Mouse (Mus musculus): ENCODE results near the gene Tmem95. TPM values are rescaled to one million over a fixed set of nuclear protein-coding genes. Genes with fewer than 3 reads are reported as not detected.

Gene Tmem95
- polyA plus RNA-seq, 1 experiment from 2014 or later = 0.38 TPM

DNA sequence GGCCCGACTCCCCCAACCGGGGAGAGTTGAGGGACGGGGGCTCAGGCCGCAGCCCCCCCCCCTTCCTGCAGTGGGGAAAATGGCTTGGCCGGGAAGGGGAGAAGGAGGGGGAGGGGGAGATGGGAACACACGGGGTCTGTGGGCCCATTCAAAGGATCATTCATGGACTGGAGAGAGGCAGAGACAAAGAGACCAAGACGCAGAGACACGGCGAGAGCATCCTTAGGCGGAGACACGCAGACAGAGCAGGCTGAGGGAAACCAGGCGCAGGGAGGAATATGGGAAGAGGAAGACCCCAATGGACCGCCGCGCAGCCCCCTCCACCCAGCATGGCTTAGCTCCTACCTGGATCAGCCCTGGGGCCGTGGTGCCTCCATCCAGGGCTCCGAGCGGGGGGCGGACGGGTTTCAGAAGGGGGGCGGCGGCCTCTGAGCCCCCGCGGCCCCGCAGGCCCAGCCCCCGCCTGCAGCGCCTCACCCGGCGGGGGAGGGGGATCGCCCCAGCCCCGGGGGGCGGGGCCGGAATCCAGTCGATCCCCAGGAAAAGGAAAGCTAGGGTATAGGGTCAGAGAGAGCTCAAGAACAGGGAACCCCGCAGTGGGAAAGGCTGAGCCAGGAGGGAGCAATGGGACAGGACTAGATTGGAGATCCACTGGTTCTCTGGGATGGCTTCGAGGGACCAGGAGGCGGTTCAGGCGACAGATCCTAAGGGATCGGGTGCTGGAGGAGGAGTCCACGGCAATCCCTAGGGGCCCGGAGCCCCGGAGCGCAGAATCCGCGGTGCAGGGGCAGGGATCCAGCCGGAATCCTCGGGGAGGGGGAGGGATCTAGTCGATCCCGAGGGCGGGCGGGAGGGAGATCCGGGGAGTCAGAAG is 40.9 kb downstream of the Tmem95 start:
- Histone ChIP-seq H3K27me3 (replicated peaks; ENCODE audit: control insufficient read depth, insufficient read depth, low read length) (no peaks in the 10 kb centered on the region), H3K9me3 (ENCODE audit: control insufficient read depth, low read length) (no peaks in the 10 kb centered on the region), H3K4me1 (replicated peaks; ENCODE audit: control insufficient read depth, insufficient read depth, low read length) (peaks cover 32% of the 10 kb centered on the region), H3K4me2 (ENCODE audit: low read length) (peak overlapping the region; percentile 77), H3K36me3 (ENCODE audit: control insufficient read depth, insufficient read depth, low read length) (peaks cover 20% of the 10 kb centered on the region), H3K9ac (ENCODE audit: low read length) (peak overlapping the region; percentile 62), H3K4me3 (ENCODE audit: low read depth, low read length) (peak overlapping the region; percentile 79), H3K27ac (ENCODE audit: low read depth) (peak overlapping the region; percentile 78)
- 2% methylated on average over 51 of the region's 52 CpGs for WGBS
- ATAC-seq (replicated peaks; ENCODE audit: low FRiP score, low TSS enrichment, low read depth) = peak; percentile 0; the same call in 1 of the 2 replicates
- peak; percentile 83 for DNase-seq (ENCODE audit: low spot score)

DNA sequence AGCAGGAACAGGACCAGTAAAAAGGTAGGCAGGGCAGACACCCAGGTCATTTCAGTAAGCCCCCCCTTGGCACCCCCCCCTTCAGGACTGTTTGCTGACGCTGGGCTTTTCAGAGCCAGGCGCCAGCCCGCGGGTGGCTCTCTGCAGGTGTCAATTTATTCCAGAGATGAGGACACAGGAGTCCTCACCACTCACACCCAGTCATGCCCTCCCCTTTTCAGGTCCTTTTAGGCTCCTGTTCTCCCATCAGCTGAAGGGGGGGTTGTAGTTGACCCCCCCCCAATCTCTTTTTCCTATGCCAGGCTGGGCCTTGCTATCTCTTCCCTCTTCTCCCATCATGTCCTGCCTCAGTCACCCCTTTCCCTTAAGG is 41.9 kb downstream of the Tmem95 start:
- peaks cover 32% of the 10 kb centered on the region for H3K4me1 ChIP-seq (replicated peaks; ENCODE audit: control insufficient read depth, insufficient read depth, low read length)
- peaks cover 20% of the 10 kb centered on the region for H3K36me3 ChIP-seq (ENCODE audit: control insufficient read depth, insufficient read depth, low read length)
- peak overlapping the region; percentile 79 for H3K4me3 ChIP-seq (ENCODE audit: low read depth, low read length)
- ATAC-seq (replicated peaks; ENCODE audit: low FRiP score, low TSS enrichment, low read depth) (no peak), DNase-seq (ENCODE audit: low spot score) (no peak)
- 19% methylated on average over 4 of the region's 4 CpGs for WGBS
- H3K27me3 ChIP-seq (replicated peaks; ENCODE audit: control insufficient read depth, insufficient read depth, low read length) = no peaks in the 10 kb centered on the region
- H3K9ac ChIP-seq (ENCODE audit: low read length) = no peak overlapping the region
- peak overlapping the region; percentile 77 for H3K4me2 ChIP-seq (ENCODE audit: low read length)
- H3K9me3 ChIP-seq (ENCODE audit: control insufficient read depth, low read length) = no peaks in the 10 kb centered on the region
- H3K27ac ChIP-seq (ENCODE audit: low read depth) = no peak overlapping the region

DNA sequence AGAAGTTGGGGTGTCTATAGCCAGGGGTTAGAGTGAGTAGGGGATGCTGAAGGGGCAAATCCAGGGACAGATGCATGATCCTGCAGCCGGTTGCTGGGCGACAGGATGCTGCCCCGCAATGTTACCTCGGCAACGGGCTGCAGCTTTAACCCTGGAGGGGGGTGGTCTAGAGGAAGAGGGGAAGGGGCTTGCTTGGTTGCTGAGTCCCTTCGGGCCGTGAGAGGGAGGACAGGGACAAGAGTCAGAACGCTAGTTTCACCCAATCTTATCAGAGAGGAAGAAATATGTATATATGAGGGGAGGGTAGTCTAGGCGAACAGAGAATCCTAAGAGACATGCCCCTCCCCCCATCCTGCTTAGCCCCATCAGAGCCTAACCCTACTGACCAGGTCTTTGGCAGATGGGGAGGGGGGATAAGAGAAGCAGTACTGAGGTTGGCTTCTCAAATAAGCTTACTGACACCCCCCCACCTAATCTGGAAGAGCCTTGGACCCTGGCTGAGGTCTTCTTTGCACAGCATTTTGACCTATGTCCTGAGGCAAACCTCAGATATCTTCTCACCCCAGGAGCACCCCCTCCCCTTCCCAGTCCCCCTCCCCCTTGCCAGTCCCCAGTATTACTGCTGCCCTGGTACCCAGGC is 42.4 kb downstream of the Tmem95 start:
- ATAC-seq (replicated peaks; ENCODE audit: low FRiP score, low TSS enrichment, low read depth) (no peak), DNase-seq (ENCODE audit: low spot score) (no peak)
- Histone ChIP-seq H3K9ac (ENCODE audit: low read length) (no peak overlapping the region), H3K27ac (ENCODE audit: low read depth) (no peak overlapping the region), H3K27me3 (replicated peaks; ENCODE audit: control insufficient read depth, insufficient read depth, low read length) (no peaks in the 10 kb centered on the region), H3K9me3 (ENCODE audit: control insufficient read depth, low read length) (no peaks in the 10 kb centered on the region), H3K36me3 (ENCODE audit: control insufficient read depth, insufficient read depth, low read length) (peaks cover 20% of the 10 kb centered on the region), H3K4me2 (ENCODE audit: low read length) (peak overlapping the region; percentile 77), H3K4me3 (ENCODE audit: low read depth, low read length) (peak overlapping the region; percentile 79), H3K4me1 (replicated peaks; ENCODE audit: control insufficient read depth, insufficient read depth, low read length) (peaks cover 32% of the 10 kb centered on the region)
- 19% methylated on average over 9 of the region's 9 CpGs for WGBS

- Histone ChIP-seq H3K27me3 (replicated peaks; ENCODE audit: control insufficient read depth, insufficient read depth, low read length) (no peaks in the 10 kb centered on the region), H3K4me2 (ENCODE audit: low read length) (peak overlapping the region; percentile 77), H3K36me3 (ENCODE audit: control insufficient read depth, insufficient read depth, low read length) (peaks cover 20% of the 10 kb centered on the region), H3K9me3 (ENCODE audit: control insufficient read depth, low read length) (no peaks in the 10 kb centered on the region), H3K27ac (ENCODE audit: low read depth) (peak overlapping the region; percentile 11; the same call in 1 of the 2 replicates), H3K4me3 (ENCODE audit: low read depth, low read length) (peak overlapping the region; percentile 79), H3K9ac (ENCODE audit: low read length) (peak overlapping the region; percentile 60), H3K4me1 (replicated peaks; ENCODE audit: control insufficient read depth, insufficient read depth, low read length) (peaks cover 28% of the 10 kb centered on the region)
- WGBS = 16% methylated on average over 31 of the region's 48 CpGs
- ATAC-seq (replicated peaks; ENCODE audit: low FRiP score, low TSS enrichment, low read depth) = no peak
- peak; percentile 70 for DNase-seq (ENCODE audit: low spot score)
Measured at GRCm38 (mm10) chr11:69834001-69834549, 43.7 kb downstream of the Tmem95 start.

- no peaks in the 10 kb centered on the region for H3K27me3 ChIP-seq (replicated peaks; ENCODE audit: control insufficient read depth, insufficient read depth, low read length)
- DNase-seq (ENCODE audit: low spot score) (no peak), ATAC-seq (replicated peaks; ENCODE audit: low FRiP score, low TSS enrichment, low read depth) (no peak)
- 0 out of 2 replicates have a peak overlapping the region, but pooled peaks have one; percentile 11 for H3K27ac ChIP-seq (ENCODE audit: low read depth)
- no peaks in the 10 kb centered on the region for H3K9me3 ChIP-seq (ENCODE audit: control insufficient read depth, low read length)
- WGBS = 55% methylated on average over 8 of the region's 8 CpGs
- H3K9ac ChIP-seq (ENCODE audit: low read length) = peak overlapping the region; percentile 60; the same call in 1 of the 2 replicates
- peaks cover 22% of the 10 kb centered on the region for H3K36me3 ChIP-seq (ENCODE audit: control insufficient read depth, insufficient read depth, low read length)
- H3K4me2 ChIP-seq (ENCODE audit: low read length) = peak overlapping the region; percentile 77
- peak overlapping the region; percentile 79 for H3K4me3 ChIP-seq (ENCODE audit: low read depth, low read length)
- H3K4me1 ChIP-seq (replicated peaks; ENCODE audit: control insufficient read depth, insufficient read depth, low read length) = peaks cover 25% of the 10 kb centered on the region
Measured at GRCm38 (mm10) chr11:69833554-69833953, 44.3 kb downstream of the Tmem95 start.

- 65% methylated on average over 5 of the region's 5 CpGs for WGBS
- peaks cover 67% of the 10 kb centered on the region for H3K36me3 ChIP-seq (ENCODE audit: control insufficient read depth, insufficient read depth, low read length)
- no peak for DNase-seq (ENCODE audit: low spot score)
Measured at GRCm38 (mm10) chr11:69828832-69829231, 49.0 kb downstream of the Tmem95 start.

More at GRCm38 (mm10) chr11:69828832-69829231, 49.0 kb downstream of the Tmem95 start:
- no peak; the same call in 1 of the 2 replicates for ATAC-seq (replicated peaks; ENCODE audit: low FRiP score, low TSS enrichment, low read depth)
- no peak overlapping the region for H3K9ac ChIP-seq (ENCODE audit: low read length)
- H3K27ac ChIP-seq (ENCODE audit: low read depth) = no peak overlapping the region
- H3K4me2 ChIP-seq (ENCODE audit: low read length) = no peak overlapping the region
- H3K9me3 ChIP-seq (ENCODE audit: control insufficient read depth, low read length) = no peaks in the 10 kb centered on the region
- no peak overlapping the region for H3K4me3 ChIP-seq (ENCODE audit: low read depth, low read length)
- no peaks in the 10 kb centered on the region for H3K27me3 ChIP-seq (replicated peaks; ENCODE audit: control insufficient read depth, insufficient read depth, low read length)
- 0 out of 2 replicates have a peak, but pooled peaks cover 4% of the 10 kb centered on the region for H3K4me1 ChIP-seq (replicated peaks; ENCODE audit: control insufficient read depth, insufficient read depth, low read length)

Small RNAs within 50 kb of the gene (microRNA-seq; reads per million reads assigned to microRNA genes)
- not detected for gene Mir6924

Other genes starting within 250 kb of the Tmem95 start
- 22.6 and 23.0 TPM in 2 replicates for gene Fxr2, start 245.0 kb downstream of the Tmem95 start, polyA plus RNA-seq (2014; fragmentation: Nextera tagmentation; extraction: Ambion mirVana)
- 0.35 TPM in 1 of 2 replicates, not detected in the other for gene Sox15, start 222.7 kb downstream of the Tmem95 start, polyA plus RNA-seq (2014; fragmentation: Nextera tagmentation; extraction: Ambion mirVana)
- 32.1 and 39.3 TPM in 2 replicates for gene Mpdu1, start 215.4 kb downstream of the Tmem95 start, polyA plus RNA-seq (2014; fragmentation: Nextera tagmentation; extraction: Ambion mirVana)
- 12.4 and 16.3 TPM in 2 replicates for gene Cd68, start 211.9 kb downstream of the Tmem95 start, polyA plus RNA-seq (2014; fragmentation: Nextera tagmentation; extraction: Ambion mirVana)
- gene Eif4a1, start 205.6 kb downstream of the Tmem95 start, polyA plus RNA-seq (2014; fragmentation: Nextera tagmentation; extraction: Ambion mirVana) = 645 and 692 TPM in 2 replicates
- gene Senp3, start 195.9 kb downstream of the Tmem95 start, polyA plus RNA-seq (2014; fragmentation: Nextera tagmentation; extraction: Ambion mirVana) = 79.1 and 90.8 TPM in 2 replicates
- 0.48 TPM in 1 of 2 replicates, not detected in the other for gene Tnfsf13, start 192.2 kb downstream of the Tmem95 start, polyA plus RNA-seq (2014; fragmentation: Nextera tagmentation; extraction: Ambion mirVana)
- gene Tnfsf12, start 182.2 kb downstream of the Tmem95 start, polyA plus RNA-seq (2014; fragmentation: Nextera tagmentation; extraction: Ambion mirVana) = 8.0 and 9.4 TPM in 2 replicates
- 2.3 and 3.7 TPM in 2 replicates for gene Tnfsfm13, start 181.9 kb downstream of the Tmem95 start, polyA plus RNA-seq (2014; fragmentation: Nextera tagmentation; extraction: Ambion mirVana)
- gene Polr2a, start 119.4 kb downstream of the Tmem95 start, polyA plus RNA-seq (2014; fragmentation: Nextera tagmentation; extraction: Ambion mirVana) = 35.2 and 38.7 TPM in 2 replicates
- not detected in 2 replicates for gene Slc35g3, start 116.0 kb downstream of the Tmem95 start, polyA plus RNA-seq (2014; fragmentation: Nextera tagmentation; extraction: Ambion mirVana)
- gene Zbtb4, start 112.1 kb downstream of the Tmem95 start, polyA plus RNA-seq (2014; fragmentation: Nextera tagmentation; extraction: Ambion mirVana) = 2.8 and 3.3 TPM in 2 replicates
- gene Chrnb1, start 82.1 kb downstream of the Tmem95 start, polyA plus RNA-seq (2014; fragmentation: Nextera tagmentation; extraction: Ambion mirVana) = 3.5 and 4.4 TPM in 2 replicates
- 1.1 and 1.4 TPM in 2 replicates for gene Fgf11, start 76.2 kb downstream of the Tmem95 start, polyA plus RNA-seq (2014; fragmentation: Nextera tagmentation; extraction: Ambion mirVana)
- 16.1 and 22.9 TPM in 2 replicates for gene Tmem102, start 72.4 kb downstream of the Tmem95 start, polyA plus RNA-seq (2014; fragmentation: Nextera tagmentation; extraction: Ambion mirVana)
- not detected in 2 replicates for gene Gm39566, start 62.7 kb downstream of the Tmem95 start, polyA plus RNA-seq (2014; fragmentation: Nextera tagmentation; extraction: Ambion mirVana)
- not detected in 2 replicates for gene Spem2, start 59.6 kb downstream of the Tmem95 start, polyA plus RNA-seq (2014; fragmentation: Nextera tagmentation; extraction: Ambion mirVana)
- 0.17 TPM in 1 of 2 replicates, not detected in the other for gene Spem1, start 55.8 kb downstream of the Tmem95 start, polyA plus RNA-seq (2014; fragmentation: Nextera tagmentation; extraction: Ambion mirVana)
- 8.5 TPM in 2 replicates for gene Nlgn2, start 40.2 kb downstream of the Tmem95 start, polyA plus RNA-seq (2014; fragmentation: Nextera tagmentation; extraction: Ambion mirVana)
- gene Tmem256, start 39.5 kb downstream of the Tmem95 start, polyA plus RNA-seq (2014; fragmentation: Nextera tagmentation; extraction: Ambion mirVana) = 436 and 455 TPM in 2 replicates
- gene Plscr3, start 31.6 kb downstream of the Tmem95 start, polyA plus RNA-seq (2014; fragmentation: Nextera tagmentation; extraction: Ambion mirVana) = 92.1 and 94.4 TPM in 2 replicates
- 10.3 and 12.2 TPM in 2 replicates for gene Tnk1, start 19.3 kb downstream of the Tmem95 start, polyA plus RNA-seq (2014; fragmentation: Nextera tagmentation; extraction: Ambion mirVana)
- gene Kctd11, start 3.4 kb upstream of the Tmem95 start, polyA plus RNA-seq (2014; fragmentation: Nextera tagmentation; extraction: Ambion mirVana) = 3.5 and 4.4 TPM in 2 replicates
- 8.1 and 9.3 TPM in 2 replicates for gene Acap1, start 17.5 kb upstream of the Tmem95 start, polyA plus RNA-seq (2014; fragmentation: Nextera tagmentation; extraction: Ambion mirVana)
- 8.8 and 10.7 TPM in 2 replicates for gene 2810408A11Rik, start 23.0 kb upstream of the Tmem95 start, polyA plus RNA-seq (2014; fragmentation: Nextera tagmentation; extraction: Ambion mirVana)
- 13.3 and 14.5 TPM in 2 replicates for gene Neurl4, start 23.1 kb upstream of the Tmem95 start, polyA plus RNA-seq (2014; fragmentation: Nextera tagmentation; extraction: Ambion mirVana)
- 71.2 and 72.3 TPM in 2 replicates for gene Gps2, start 35.9 kb upstream of the Tmem95 start, polyA plus RNA-seq (2014; fragmentation: Nextera tagmentation; extraction: Ambion mirVana)
- 1,854 and 1,877 TPM in 2 replicates for gene Eif5a, start 43.9 kb upstream of the Tmem95 start, polyA plus RNA-seq (2014; fragmentation: Nextera tagmentation; extraction: Ambion mirVana)
- gene Ybx2, start 57.8 kb upstream of the Tmem95 start, polyA plus RNA-seq (2014; fragmentation: Nextera tagmentation; extraction: Ambion mirVana) = 4.6 and 4.8 TPM in 2 replicates
- 25.8 and 32.2 TPM in 2 replicates for gene Slc2a4, start 70.2 kb upstream of the Tmem95 start, polyA plus RNA-seq (2014; fragmentation: Nextera tagmentation; extraction: Ambion mirVana)
- 425 and 461 TPM in 2 replicates for gene Cldn7, start 86.8 kb upstream of the Tmem95 start, polyA plus RNA-seq (2014; fragmentation: Nextera tagmentation; extraction: Ambion mirVana)
- 28.6 and 29.3 TPM in 2 replicates for gene Ctdnep1, start 103.1 kb upstream of the Tmem95 start, polyA plus RNA-seq (2014; fragmentation: Nextera tagmentation; extraction: Ambion mirVana)
- 104 and 119 TPM in 2 replicates for gene Elp5, start 104.5 kb upstream of the Tmem95 start, polyA plus RNA-seq (2014; fragmentation: Nextera tagmentation; extraction: Ambion mirVana)
- gene Gabarap, start 113.1 kb upstream of the Tmem95 start, polyA plus RNA-seq (2014; fragmentation: Nextera tagmentation; extraction: Ambion mirVana) = 481 and 495 TPM in 2 replicates
- gene Phf23, start 117.8 kb upstream of the Tmem95 start, polyA plus RNA-seq (2014; fragmentation: Nextera tagmentation; extraction: Ambion mirVana) = 37.6 and 43.9 TPM in 2 replicates
- gene Dvl2, start 122.6 kb upstream of the Tmem95 start, polyA plus RNA-seq (2014; fragmentation: Nextera tagmentation; extraction: Ambion mirVana) = 32.0 and 32.6 TPM in 2 replicates
- 72.8 and 73.8 TPM in 2 replicates for gene Acadvl, start 137.4 kb upstream of the Tmem95 start, polyA plus RNA-seq (2014; fragmentation: Nextera tagmentation; extraction: Ambion mirVana)
- gene Dlg4, start 138.9 kb upstream of the Tmem95 start, polyA plus RNA-seq (2014; fragmentation: Nextera tagmentation; extraction: Ambion mirVana) = 7.7 and 8.6 TPM in 2 replicates
- 0.26 TPM in 1 of 2 replicates, not detected in the other for gene Asgr1, start 176.1 kb upstream of the Tmem95 start, polyA plus RNA-seq (2014; fragmentation: Nextera tagmentation; extraction: Ambion mirVana)
- 0.46 TPM in 1 of 2 replicates, not detected in the other for gene Asgr2, start 214.6 kb upstream of the Tmem95 start, polyA plus RNA-seq (2014; fragmentation: Nextera tagmentation; extraction: Ambion mirVana)